Mouse (Mus musculus) C2C12 (cell line): ENCODE measurements at regions not wholly inside any gene's neighbourhood (a gene's known extent, or its start where the extent isn't known, plus 50 kb on each side); places are given as distances from the start of the nearest gene placed in this dataset.

ENCODE experiments used
- H3K27me3 ChIP-seq: one replicate; pipeline ENCODE4 v1.6.1; 2011; ENCODE audit not compliant: control insufficient read depth, insufficient read depth, insufficient read length
- H3K36me3 ChIP-seq: one replicate; pipeline ENCODE4 v1.6.1; 2011; ENCODE audit not compliant: control insufficient read depth, insufficient read depth
- H3K4me3 ChIP-seq: one replicate; pipeline ENCODE4 v1.5.1; 2011; ENCODE audit warnings: mild to moderate bottlenecking, control low read depth; ENCODE audit not compliant: poor library complexity, insufficient read depth, severe bottlenecking
- H3K79me2 ChIP-seq: one replicate; pipeline ENCODE4 v1.6.1; 2011; ENCODE audit not compliant: control insufficient read depth, insufficient read depth
- H3K79me3 ChIP-seq: one replicate; pipeline ENCODE4 v1.6.1; 2011; ENCODE audit warnings: low read depth, control low read depth
- H3ac ChIP-seq: one replicate; pipeline ENCODE3; 2011; ENCODE audit warnings: low read depth; ENCODE audit not compliant: control insufficient read depth, insufficient read length
- CEBPB ChIP-seq: IDR thresholded peaks from one replicate; pipeline ENCODE4 v1.6.1; 2011; ENCODE audit warnings: low read depth, mild to moderate bottlenecking, control low read depth, moderate library complexity
- CTCF ChIP-seq: IDR thresholded peaks from one replicate; pipeline ENCODE4 v1.5.1; 2011; ENCODE audit not compliant: control insufficient read depth, insufficient read depth, insufficient read length
- FOSL1 ChIP-seq: IDR thresholded peaks from one replicate; pipeline ENCODE4 v1.8.0; 2011; ENCODE audit warnings: mild to moderate bottlenecking, low read length; ENCODE audit not compliant: poor library complexity, insufficient read depth, severe bottlenecking
- MAX ChIP-seq: IDR thresholded peaks from one replicate; pipeline ENCODE4 v1.6.1; 2011; ENCODE audit warnings: mild to moderate bottlenecking, control low read depth
- MYOD1 ChIP-seq: IDR thresholded peaks from one replicate; pipeline ENCODE4 v1.6.1; 2011; ENCODE audit warnings: low read depth; ENCODE audit not compliant: control insufficient read depth, insufficient read length
- MYOG ChIP-seq: IDR thresholded peaks from one replicate; pipeline ENCODE4 v1.6.1; 2011; ENCODE audit not compliant: control insufficient read depth, insufficient read length; ENCODE audit errors: extremely low read depth
- USF1 ChIP-seq: IDR thresholded peaks from one replicate; pipeline ENCODE4 v1.6.1; 2011; ENCODE audit warnings: low read depth, mild to moderate bottlenecking, control low read depth, moderate library complexity

DNA sequence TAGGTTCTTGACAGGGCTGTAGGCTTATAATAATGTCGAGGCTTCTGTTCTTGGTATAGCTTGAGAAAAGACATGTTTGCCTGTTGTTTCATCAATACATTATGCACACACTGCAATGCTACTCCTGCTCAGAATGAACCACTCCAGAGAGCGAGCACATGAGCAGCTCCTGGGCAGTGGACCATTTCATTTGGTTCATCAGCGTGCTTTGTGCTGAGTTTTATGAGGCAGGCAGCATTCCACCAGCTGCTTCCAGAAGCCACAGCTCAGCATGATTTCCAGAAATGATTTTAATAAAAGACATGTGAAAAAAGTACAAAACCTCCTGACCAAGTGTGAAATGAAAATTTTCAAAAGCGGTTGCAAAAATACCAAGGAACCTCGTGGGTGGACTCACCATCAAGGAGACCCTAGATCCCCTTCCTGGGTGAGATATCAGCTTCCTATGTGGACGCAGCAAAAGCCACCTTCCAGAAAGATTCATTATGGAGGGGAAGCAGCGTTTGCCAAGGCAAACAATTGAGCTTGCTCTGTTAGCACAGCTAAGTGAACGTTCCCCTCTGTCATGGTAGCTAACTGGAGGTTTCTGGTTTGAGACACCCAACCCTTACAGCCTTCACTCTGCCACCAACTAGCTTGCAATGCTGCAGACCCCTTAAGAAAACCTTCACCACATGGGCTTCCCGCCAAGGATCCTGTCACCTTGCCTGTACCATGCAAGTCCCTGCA lies 104.1 kb downstream of the Cxcl12 start:
- Histone ChIP-seq H3K79me2 (no peaks in the 10 kb centered on the region), H3K4me3 (no peak overlapping the region), H3K79me3 (no peaks in the 10 kb centered on the region), H3K36me3 (no peaks in the 10 kb centered on the region), H3ac (no peak overlapping the region), H3K27me3 (peaks cover 5% of the 10 kb centered on the region)
- no peak for TF ChIP-seq USF1
- no peak for TF ChIP-seq CTCF
- no peak for TF ChIP-seq CEBPB
- TF ChIP-seq MAX, result no peak
- TF ChIP-seq FOSL1, result no peak
- no peak for TF ChIP-seq MYOD1
- no peak for TF ChIP-seq MYOG

- no peaks in the 10 kb centered on the region for H3K36me3 ChIP-seq
- no peak for TF ChIP-seq CTCF
- TF ChIP-seq MYOG, result no peak
- TF ChIP-seq FOSL1, result no peak
- TF ChIP-seq MYOD1, result no peak
- TF ChIP-seq USF1, result no peak
- no peak for TF ChIP-seq CEBPB
- TF ChIP-seq MAX, result no peak
- H3ac ChIP-seq, result no peak overlapping the region
- no peaks in the 10 kb centered on the region for H3K79me3 ChIP-seq
- H3K79me2 ChIP-seq, result no peaks in the 10 kb centered on the region
- H3K27me3 ChIP-seq, result peaks cover 5% of the 10 kb centered on the region
- H3K4me3 ChIP-seq, result no peak overlapping the region
Measured at GRCm38 (mm10) chr6:117275915-117276314, 107.6 kb downstream of the Cxcl12 start.

DNA sequence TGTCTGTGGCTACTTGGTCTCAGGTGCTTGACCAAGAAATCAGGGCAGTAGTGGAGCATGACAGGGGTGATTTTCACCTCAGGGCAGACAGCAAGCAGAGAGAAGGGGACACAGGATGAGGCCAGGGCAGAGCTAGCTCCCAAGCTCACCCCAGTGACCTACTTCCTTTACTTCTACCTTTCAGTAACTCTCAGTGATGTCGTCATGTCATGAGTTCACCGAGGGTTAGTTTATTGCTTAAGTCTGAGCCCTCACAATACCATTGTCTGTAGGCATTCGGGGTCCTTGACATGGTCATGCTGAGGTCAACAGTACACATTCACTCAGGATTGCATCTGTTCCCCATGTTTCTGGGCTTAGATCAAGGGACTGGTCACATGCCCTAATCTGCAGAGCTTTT lies 108.5 kb downstream of the Cxcl12 start:
- Histone ChIP-seq H3K36me3 (no peaks in the 10 kb centered on the region), H3K4me3 (no peak overlapping the region), H3K79me2 (no peaks in the 10 kb centered on the region), H3ac (no peak overlapping the region), H3K27me3 (peaks cover 5% of the 10 kb centered on the region), H3K79me3 (no peaks in the 10 kb centered on the region)
- no peak for TF ChIP-seq USF1
- no peak for TF ChIP-seq CEBPB
- TF ChIP-seq FOSL1, result no peak
- TF ChIP-seq CTCF, result no peak
- no peak for TF ChIP-seq MYOD1
- TF ChIP-seq MYOG, result no peak
- TF ChIP-seq MAX, result no peak

- Histone ChIP-seq H3K4me3 (no peak overlapping the region), H3K79me3 (no peaks in the 10 kb centered on the region), H3K27me3 (peaks cover 8% of the 10 kb centered on the region), H3K36me3 (no peaks in the 10 kb centered on the region), H3ac (no peak overlapping the region), H3K79me2 (no peaks in the 10 kb centered on the region)
- TF ChIP-seq USF1, result no peak
- TF ChIP-seq MYOD1, result no peak
- no peak for TF ChIP-seq CEBPB
- no peak for TF ChIP-seq MYOG
Measured at GRCm38 (mm10) chr6:117279297-117279696, 111.0 kb downstream of the Cxcl12 start.

DNA sequence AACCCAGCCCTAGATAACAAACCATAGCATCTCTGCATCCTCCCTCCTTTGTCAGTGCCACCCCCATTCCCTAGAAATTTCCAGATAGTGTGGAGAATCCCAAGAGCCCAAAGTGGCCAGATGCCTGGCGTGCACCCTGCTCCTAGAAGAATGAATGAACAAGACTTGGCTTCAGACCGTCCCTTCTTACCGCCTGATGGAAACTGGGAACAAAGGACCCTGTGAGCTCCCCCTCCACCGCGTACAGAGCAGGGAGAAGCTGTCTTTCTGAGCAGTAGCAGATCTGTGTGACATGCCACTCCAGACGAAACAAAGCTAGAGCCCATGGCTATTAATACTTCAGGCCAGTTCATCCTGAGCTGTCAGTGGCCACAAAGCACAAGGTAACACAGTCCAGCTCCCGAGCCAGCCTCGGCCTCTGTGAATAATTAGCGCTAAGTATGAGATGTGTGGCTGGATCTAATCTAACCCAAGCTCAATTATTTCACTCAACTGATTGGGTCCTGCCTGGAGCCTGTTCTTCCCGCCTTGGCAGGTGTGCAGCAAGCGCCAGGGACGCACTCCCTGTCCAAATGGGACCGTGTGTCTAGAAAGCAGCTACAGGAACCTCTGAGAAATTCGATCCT lies 111.6 kb downstream of the Cxcl12 start:
- Histone ChIP-seq H3ac (no peak overlapping the region), H3K79me3 (no peaks in the 10 kb centered on the region), H3K79me2 (no peaks in the 10 kb centered on the region), H3K27me3 (peaks cover 8% of the 10 kb centered on the region), H3K36me3 (no peaks in the 10 kb centered on the region), H3K4me3 (no peak overlapping the region)
- TF ChIP-seq CTCF (no peak), CEBPB (no peak), MYOG (no peak), MAX (no peak), MYOD1 (no peak), FOSL1 (no peak), USF1 (no peak)

GRCm38 (mm10) chr6:117280911-117281310 lies 112.6 kb downstream of the Cxcl12 start:
- no peak for TF ChIP-seq MAX
- TF ChIP-seq USF1, result no peak
- no peak for TF ChIP-seq FOSL1
- no peak for TF ChIP-seq CTCF
- no peak for TF ChIP-seq MYOD1
- TF ChIP-seq CEBPB, result no peak
- TF ChIP-seq MYOG, result no peak
- peaks cover 8% of the 10 kb centered on the region for H3K27me3 ChIP-seq
- no peaks in the 10 kb centered on the region for H3K36me3 ChIP-seq
- no peak overlapping the region for H3K4me3 ChIP-seq
- H3K79me3 ChIP-seq, result no peaks in the 10 kb centered on the region
- H3ac ChIP-seq, result no peak overlapping the region
- H3K79me2 ChIP-seq, result no peaks in the 10 kb centered on the region
